Mouse (Mus musculus) liver, adult 10 weeks (tissue): ENCODE results near the gene Hmgb3. TPM values are rescaled to one million over a fixed set of nuclear protein-coding genes. Genes with fewer than 3 reads are reported as not detected.

Source experiments
- polyA plus RNA-seq: library from polyadenylated mRNA; stranded (reverse); fragments of 350-450 nt; fragmentation: Illumina TruSeq; extraction: RNeasy Lipid Tissue Mini Kit (QIAGEN cat#74804); gene quantifications from one replicate; pipeline ENCODE4 v1.2.3, GENCODE M21; 2014; ENCODE audit warnings: low read depth, low replicate concordance

Hmgb3 gene
- polyA plus RNA-seq: 40.5 TPM

GRCm38 (mm10) chrX:71555415-71556114 is at the start of gene Hmgb3:
TSS of gene Hmgb3 (plus strand) at chrX:71555918.

Other genes with a start within 250 kb of the Hmgb3 start
- 27.8 TPM for gene Mtmr1, start 191.2 kb upstream of the Hmgb3 start, polyA plus RNA-seq
- gene Cd99l2, start 63.1 kb upstream of the Hmgb3 start, polyA plus RNA-seq: 14.0 TPM
- gene Gpr50, start 107.7 kb downstream of the Hmgb3 start, polyA plus RNA-seq: not detected